Mouse (Mus musculus) myocyte (in vitro differentiated cells): ENCODE measurements around the gene Ces2g.

Experiments
- CEBPB ChIP-seq: IDR thresholded peaks from 2 replicates; pipeline ENCODE4 v1.6.1; 2011; ENCODE audit warnings: mild to moderate bottlenecking, moderate library complexity; ENCODE audit not compliant: poor library complexity, insufficient read depth, severe bottlenecking
- E2F4 ChIP-seq: IDR thresholded peaks from one replicate; pipeline ENCODE4 v1.6.1; 2011; ENCODE audit warnings: mild to moderate bottlenecking, control low read depth, moderate library complexity; ENCODE audit not compliant: insufficient read depth
- MAX ChIP-seq: IDR thresholded peaks from one replicate; pipeline ENCODE4 v1.6.1; 2011; ENCODE audit warnings: low read depth, mild to moderate bottlenecking, control low read depth
- MYOD1 ChIP-seq, 3 experiments: IDR thresholded peaks; one replicate each; pipeline ENCODE4 v1.6.1; 2011; ENCODE audit warnings: control low read depth in 2 of 3, low read depth in 2 of 3, mild to moderate bottlenecking in 2 of 3, moderate library complexity in 1 of 3; ENCODE audit not compliant: insufficient read length in 2 of 3, control insufficient read depth in 1 of 3
- POLR2A ChIP-seq: IDR thresholded peaks from one replicate; pipeline ENCODE4 v1.6.1; 2011; ENCODE audit warnings: low read depth, mild to moderate bottlenecking, control low read depth, moderate library complexity; ENCODE audit not compliant: insufficient read length
- POLR2AphosphoS2 ChIP-seq: IDR thresholded peaks from one replicate; pipeline ENCODE4 v1.6.1; 2011; ENCODE audit warnings: low read depth, control low read depth; ENCODE audit not compliant: insufficient read length
- TCF12 ChIP-seq: IDR thresholded peaks from one replicate; pipeline ENCODE4 v1.6.1; 2011; ENCODE audit warnings: mild to moderate bottlenecking, control low read depth; ENCODE audit not compliant: poor library complexity, insufficient read depth, severe bottlenecking
- USF1 ChIP-seq: IDR thresholded peaks from one replicate; pipeline ENCODE4 v1.6.1; 2011; ENCODE audit warnings: low read depth, mild to moderate bottlenecking, control low read depth, moderate library complexity

DNA sequence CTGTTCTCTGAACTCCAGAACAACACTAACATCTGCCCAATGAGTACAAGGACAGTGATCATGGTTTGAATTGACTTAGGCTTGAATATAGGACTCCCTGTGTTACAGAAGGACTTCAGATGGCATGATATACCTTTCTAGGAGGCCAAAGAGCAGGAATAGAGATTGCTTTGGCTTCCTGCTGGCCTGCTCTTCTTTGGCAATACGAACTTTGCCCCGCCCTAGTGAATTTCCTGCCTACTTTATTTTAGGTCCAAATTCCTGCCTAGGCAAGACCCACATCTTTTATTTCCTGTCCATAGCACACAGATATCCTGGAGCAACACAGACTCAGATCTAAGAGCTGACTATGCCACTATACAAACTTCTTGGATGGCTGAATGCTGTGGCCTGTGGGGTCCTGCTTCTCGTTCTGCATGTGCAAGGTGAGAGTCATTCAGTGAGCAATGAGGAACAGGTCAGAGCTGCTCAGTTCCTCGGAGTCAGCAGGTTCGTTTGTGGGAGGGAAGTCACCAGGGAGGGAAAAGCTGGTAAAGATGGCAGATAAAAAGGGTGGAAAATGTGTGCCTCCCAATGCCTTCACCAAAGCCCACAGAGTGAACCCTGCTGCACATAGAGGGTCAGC, 35.4 kb upstream of the Ces2g start, which contains the start of gene Ces2e:
- TF ChIP-seq MYOD1 (IDR thresholded peaks at IDR 0.05; ENCODE audit: control insufficient read depth in 1 of 3, insufficient read length in 2 of 3, low read depth in 2 of 3) (no peak), POLR2A (no peak), USF1 (no peak), E2F4 (no peak), TCF12 (no peak), MAX (no peak), POLR2AphosphoS2 (no peak), CEBPB (no peak)
